Mouse (Mus musculus): ENCODE data around the gene Hexim2. TPM values are rescaled to one million over a fixed set of nuclear protein-coding genes. Genes with fewer than 3 reads are reported as not detected.
A peak's percentile ranks its signal among the peaks of the same experiment; 100 is the strongest.

The Hexim2 gene
- polyA plus RNA-seq, 1 experiment from 2014 or later = 33.4 TPM

GRCm38 (mm10) chr11:103114270-103114943, 17.8 kb upstream of the Hexim2 start:
- Histone ChIP-seq H3K4me2 (peak overlapping the region; percentile 67), H3K4me1 (peaks cover 46% of the 10 kb centered on the region)

GRCm38 (mm10) chr11:103115163-103116007, 16.8 kb upstream of the Hexim2 start:
- ATAC-seq (replicated peaks) = peak; percentile 85
- Histone ChIP-seq H3K9me3 (no peaks in the 10 kb centered on the region), H3K4me1 (peaks cover 49% of the 10 kb centered on the region), H3K36me3 (replicated peaks) (no peaks in the 10 kb centered on the region), H3K9ac (peak overlapping the region; percentile 91), H3K27ac (peak overlapping the region; percentile 97), H3K27me3 (replicated peaks) (peaks cover 32% of the 10 kb centered on the region), H3K4me2 (peak overlapping the region; percentile 67), H3K4me3 (peak overlapping the region; percentile 76)
- 1% methylated on average over 34 of the region's 34 CpGs for WGBS

More at GRCm38 (mm10) chr11:103114270-103114943, 17.8 kb upstream of the Hexim2 start:
- peaks cover 32% of the 10 kb centered on the region for H3K27me3 ChIP-seq (replicated peaks)
- no peaks in the 10 kb centered on the region for H3K9me3 ChIP-seq
- H3K4me3 ChIP-seq = peak overlapping the region; percentile 76
- WGBS = 84% methylated on average over 11 of the region's 11 CpGs
- H3K27ac ChIP-seq = peak overlapping the region; percentile 97
- no peak for ATAC-seq (replicated peaks)
- H3K9ac ChIP-seq = peak overlapping the region; percentile 91; the same call in 1 of the 2 replicates
- H3K36me3 ChIP-seq (replicated peaks) = no peaks in the 10 kb centered on the region

GRCm38 (mm10) chr11:103116008-103116818, 16.0 kb upstream of the Hexim2 start, which contains the start of gene Hexim1:
Gene Hexim1 (plus strand): TSS chr11:103116231.
- peak within 1 kb of the TSS; percentile 76 for H3K4me3 ChIP-seq
- no peaks in the 10 kb centered on the region for H3K9me3 ChIP-seq
- H3K27ac ChIP-seq = peak within 1 kb of the TSS; percentile 97
- WGBS = under 1% methylated on average over 53 of the region's 53 CpGs
- H3K9ac ChIP-seq = peak within 1 kb of the TSS; percentile 91
- H3K36me3 ChIP-seq (replicated peaks) = no peaks in the 10 kb centered on the region
- peaks cover 49% of the 10 kb centered on the region for H3K4me1 ChIP-seq
- H3K4me2 ChIP-seq = peak within 1 kb of the TSS; percentile 96
- H3K27me3 ChIP-seq (replicated peaks) = peaks cover 26% of the 10 kb centered on the region
- peak; percentile 96 for ATAC-seq (replicated peaks)

DNA sequence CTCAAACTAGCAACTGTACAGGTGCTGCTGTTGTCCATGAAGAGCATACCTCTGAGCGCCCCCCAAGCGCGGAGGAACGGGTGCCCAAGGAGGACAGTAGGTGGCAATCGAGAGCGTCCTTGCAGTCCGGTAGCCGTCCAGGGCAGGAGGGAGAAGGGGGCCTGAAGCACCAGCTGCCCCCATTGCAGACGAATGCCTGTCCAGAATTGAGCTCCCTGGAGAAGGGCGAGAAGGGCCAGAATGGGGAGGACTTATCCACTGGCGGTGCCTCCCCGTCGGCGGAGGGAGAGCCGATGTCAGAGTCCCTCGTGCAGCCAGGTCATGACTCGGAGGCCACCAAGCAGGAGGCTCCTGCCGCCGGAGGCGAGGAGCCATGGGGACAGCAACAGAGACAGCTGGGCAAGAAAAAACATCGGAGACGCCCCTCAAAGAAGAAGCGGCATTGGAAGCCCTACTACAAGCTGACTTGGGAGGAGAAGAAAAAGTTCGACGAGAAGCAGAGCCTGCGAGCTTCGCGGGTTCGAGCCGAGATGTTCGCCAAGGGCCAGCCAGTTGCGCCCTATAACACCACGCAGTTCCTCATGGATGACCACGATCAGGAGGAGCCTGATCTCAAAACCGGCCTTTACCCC, 15.2 kb upstream of the Hexim2 start:
- Histone ChIP-seq H3K27ac (peak overlapping the region; percentile 92), H3K4me1 (peaks cover 44% of the 10 kb centered on the region), H3K4me2 (peak overlapping the region; percentile 96), H3K36me3 (replicated peaks) (no peaks in the 10 kb centered on the region), H3K9me3 (no peaks in the 10 kb centered on the region), H3K4me3 (peak overlapping the region; percentile 76), H3K9ac (peak overlapping the region; percentile 65), H3K27me3 (replicated peaks) (peaks cover 19% of the 10 kb centered on the region)
- WGBS = under 1% methylated on average over 35 of the region's 35 CpGs
- peak; percentile 35; the same call in 1 of the 2 replicates for ATAC-seq (replicated peaks)

DNA sequence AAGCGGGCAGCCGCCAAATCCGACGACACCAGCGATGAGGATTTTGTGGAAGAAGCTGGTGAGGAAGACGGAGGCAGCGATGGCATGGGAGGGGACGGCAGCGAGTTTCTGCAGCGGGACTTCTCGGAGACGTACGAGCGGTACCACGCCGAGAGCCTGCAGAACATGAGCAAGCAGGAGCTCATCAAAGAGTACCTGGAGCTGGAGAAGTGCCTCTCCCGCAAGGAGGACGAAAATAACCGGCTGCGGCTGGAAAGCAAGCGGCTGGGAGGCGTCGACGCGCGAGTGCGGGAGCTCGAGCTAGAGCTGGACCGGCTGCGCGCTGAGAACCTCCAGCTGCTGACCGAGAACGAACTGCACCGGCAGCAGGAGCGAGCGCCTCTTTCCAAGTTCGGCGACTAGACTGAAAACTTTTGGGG, 14.6 kb upstream of the Hexim2 start:
- Histone ChIP-seq H3K4me3 (peak overlapping the region; percentile 76), H3K27ac (0 out of 2 replicates have a peak overlapping the region, but pooled peaks have one; percentile 49), H3K9ac (peak overlapping the region; percentile 65), H3K9me3 (no peaks in the 10 kb centered on the region), H3K4me1 (peaks cover 39% of the 10 kb centered on the region), H3K36me3 (replicated peaks) (no peaks in the 10 kb centered on the region), H3K27me3 (replicated peaks) (peaks cover 13% of the 10 kb centered on the region), H3K4me2 (peak overlapping the region; percentile 96)
- ATAC-seq (replicated peaks) = no peak
- under 1% methylated on average over 38 of the region's 38 CpGs for WGBS

- Histone ChIP-seq H3K9me3 (no peaks in the 10 kb centered on the region), H3K9ac (no peak overlapping the region; the same call in 1 of the 2 replicates), H3K27me3 (replicated peaks) (peaks cover 1% of the 10 kb centered on the region; the same call in 1 of the 2 replicates), H3K36me3 (replicated peaks) (no peaks in the 10 kb centered on the region), H3K4me1 (peaks cover 35% of the 10 kb centered on the region), H3K27ac (no peak overlapping the region), H3K4me2 (peak overlapping the region; percentile 96), H3K4me3 (0 out of 2 replicates have a peak overlapping the region, but pooled peaks have one; percentile 76)
- WGBS = 82% methylated on average over 2 of the region's 2 CpGs
- ATAC-seq (replicated peaks) = no peak
These were observed 13.4 kb upstream of the Hexim2 start for GRCm38 (mm10) chr11:103118866-103119265.

- Histone ChIP-seq H3K4me3 (no peak overlapping the region), H3K9me3 (no peaks in the 10 kb centered on the region), H3K27me3 (replicated peaks) (no peaks in the 10 kb centered on the region), H3K27ac (no peak overlapping the region), H3K4me1 (peaks cover 34% of the 10 kb centered on the region), H3K36me3 (replicated peaks) (no peaks in the 10 kb centered on the region), H3K4me2 (no peak overlapping the region), H3K9ac (no peak overlapping the region)
- no peak for ATAC-seq (replicated peaks)
- WGBS = 51% methylated on average over 5 of the region's 5 CpGs
These were observed 12.6 kb upstream of the Hexim2 start for GRCm38 (mm10) chr11:103119609-103120008.

- 74% methylated on average over 5 of the region's 5 CpGs for WGBS
- Histone ChIP-seq H3K4me2 (no peak overlapping the region), H3K4me3 (no peak overlapping the region)
These were observed 11.9 kb upstream of the Hexim2 start for GRCm38 (mm10) chr11:103120315-103120714.

GRCm38 (mm10) chr11:103132576-103133455, 587 bp downstream of the Hexim2 start:
- peak overlapping the region; percentile 99 for H3K9ac ChIP-seq
- H3K27ac ChIP-seq = peak overlapping the region; percentile 98
- under 1% methylated on average over 58 of the region's 58 CpGs for WGBS
- no peaks in the 10 kb centered on the region for H3K36me3 ChIP-seq (replicated peaks)
- peak; percentile 95 for ATAC-seq (replicated peaks)
- H3K27me3 ChIP-seq (replicated peaks) = no peaks in the 10 kb centered on the region
- no peaks in the 10 kb centered on the region for H3K9me3 ChIP-seq
- H3K4me2 ChIP-seq = peak overlapping the region; percentile 64
- H3K4me3 ChIP-seq = peak overlapping the region; percentile 90
- H3K4me1 ChIP-seq = peaks cover 38% of the 10 kb centered on the region

More at GRCm38 (mm10) chr11:103120315-103120714, 11.9 kb upstream of the Hexim2 start:
- no peaks in the 10 kb centered on the region for H3K36me3 ChIP-seq (replicated peaks)
- H3K27me3 ChIP-seq (replicated peaks) = no peaks in the 10 kb centered on the region
- no peaks in the 10 kb centered on the region for H3K9me3 ChIP-seq
- ATAC-seq (replicated peaks) = no peak
- no peak overlapping the region for H3K9ac ChIP-seq
- H3K27ac ChIP-seq = no peak overlapping the region
- H3K4me1 ChIP-seq = peaks cover 30% of the 10 kb centered on the region

GRCm38 (mm10) chr11:103133456-103134185, 1.4 kb downstream of the Hexim2 start:
- peak overlapping the region; percentile 82 for H3K27ac ChIP-seq
- peak overlapping the region; percentile 27 for H3K4me3 ChIP-seq
- peak; percentile 20; the same call in 1 of the 2 replicates for ATAC-seq (replicated peaks)
- H3K4me1 ChIP-seq = peaks cover 38% of the 10 kb centered on the region
- WGBS = 55% methylated on average over 6 of the region's 6 CpGs
- 0 out of 2 replicates have a peak, but pooled peaks cover under 1% of the 10 kb centered on the region for H3K36me3 ChIP-seq (replicated peaks)
- H3K9ac ChIP-seq = peak overlapping the region; percentile 29; the same call in 1 of the 2 replicates
- H3K4me2 ChIP-seq = peak overlapping the region; percentile 52
- H3K27me3 ChIP-seq (replicated peaks) = no peaks in the 10 kb centered on the region
- no peaks in the 10 kb centered on the region for H3K9me3 ChIP-seq
